ENCODE assay signal across 8 mouse cellular contexts in genomic region chr7:131881876-131882615, GRCm38 (mm10).
DNase-seq lines count a peak whose midpoint lies in the region.

No protein-coding gene starts in this region.

- DNase-seq in B cell, adult 2 months = peak; percentile 83 to 84
- peak; percentile 26 for DNase-seq in WW6 (ENCODE audit: low read depth, low spot score)
- DNase-seq in cerebellum, postnatal 25 days = peak; percentile 75 to 84
- DNase-seq in gastrocnemius, adult 8-10 months (ENCODE audit: low spot score in 2 of 2) = peak; percentile 26 to 55
- peak; percentile 42 to 85 for DNase-seq in kidney, postnatal 36 days
- peak; percentile 55 to 60 for DNase-seq in lung, adult 18-20 months
- peak; percentile 20 for DNase-seq in retina, adult 2 months (ENCODE audit: low read depth, low spot score)
- peak; percentile 61 for DNase-seq in thymus, postnatal 25 days

Comparison
In these comparisons a context has a peak if more than half of its experiments do, and no peak if none do; other contexts are left out.
1. Peak in every context shown above with its lines: DNase-seq.
2. DNase-seq: peak in every context shown above with its lines; median percentile 84 in B cell, adult 2 months; 80 in cerebellum, postnatal 25 days; 64 in kidney, postnatal 36 days; 61 in thymus, postnatal 25 days; 58 in lung, adult 18-20 months; 40 in gastrocnemius, adult 8-10 months; 26 in WW6; 20 in retina, adult 2 months.